Mouse (Mus musculus): Measurements from ENCODE around the gene Samt3.

The Samt3 gene

DNA sequence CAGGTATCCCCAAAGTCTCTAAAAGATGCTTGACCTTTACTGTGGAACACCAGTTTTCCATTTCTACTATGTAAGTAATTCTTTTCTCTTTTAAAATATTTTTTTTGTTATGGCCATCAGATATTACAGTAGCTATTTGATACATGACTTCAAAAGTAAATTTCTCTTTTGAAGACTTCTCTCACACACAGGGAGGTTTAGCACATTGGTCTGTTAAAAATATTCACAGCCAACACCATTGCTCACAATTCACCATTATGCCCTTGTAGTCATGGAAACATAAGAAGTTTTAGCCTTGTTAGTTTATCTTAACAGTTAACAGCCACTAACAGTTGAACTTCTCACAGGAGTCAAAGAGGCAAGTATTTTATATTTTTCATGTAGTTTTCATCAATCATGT is at the start of gene Samt3:
Gene Samt3, plus strand, starts transcription at position 301 of the 400 bp plus-strand sequence.
- DNase-seq, result no peak

DNA sequence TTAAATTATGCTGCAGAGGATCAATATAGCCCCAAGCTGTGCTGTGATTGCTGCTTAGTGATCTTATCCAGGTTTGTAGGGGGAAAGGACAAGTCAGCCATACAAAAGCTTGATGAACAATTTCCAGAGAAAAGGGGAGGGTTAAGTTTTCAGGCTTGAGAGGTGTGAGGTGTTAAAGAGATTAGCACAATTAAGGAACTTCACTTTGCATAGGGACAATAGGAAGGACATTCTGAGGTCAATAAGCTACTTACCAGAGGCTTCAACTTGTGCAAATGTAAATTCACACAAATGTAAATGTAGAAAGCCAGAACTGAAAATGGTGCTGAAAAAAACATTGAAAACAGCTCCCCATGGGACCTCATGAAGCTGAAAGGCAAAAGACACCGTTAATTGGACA is 27.4 kb upstream of the Samt3 start:
- DNase-seq, result no peak

- no peak for DNase-seq
Measured at GRCm38 (mm10) chrX:86088672-86089071, 44.7 kb downstream of the Samt3 start.

Measured in cerebellum, adult 8-10 months (tissue).